Mouse (Mus musculus) midbrain, postnatal 0 days (tissue): ENCODE data around the gene Grap2. TPM values are rescaled to one million over a fixed set of nuclear protein-coding genes. Genes with fewer than 3 reads are reported as not detected.

Source experiments
- ATAC-seq: fragments of 200-750 bp; cut with Nextera tagmentation; 2 replicates; pipeline ENCODE4 v1.8.0; 2017; ENCODE audit warnings: moderate number of reproducible peaks, mild to moderate bottlenecking, moderate TSS enrichment, moderate library complexity; ENCODE audit not compliant: low FRiP score
- DNase-seq: peaks from one replicate; pipeline ENCODE4 v3.0.0-alpha.2; 2015; ENCODE audit warnings: low spot score
- H3K27ac ChIP-seq: fragments of 300-500 bp; sonication (generic); 2 replicates; pipeline ENCODE4 v1.5.1; 2014; ENCODE audit warnings: low read depth, mild to moderate bottlenecking, low read length, mixed read lengths
- H3K27me3 ChIP-seq: fragments of 300-500 bp; sonication (generic); 2 replicates; pipeline ENCODE4 v1.6.1; 2014; ENCODE audit warnings: low read length, control low read depth, mixed read lengths; ENCODE audit not compliant: insufficient read depth
- H3K36me3 ChIP-seq: fragments of 300-500 bp; sonication (generic); 2 replicates; pipeline ENCODE4 v1.6.1; 2014; ENCODE audit warnings: low read length, control low read depth, mixed read lengths; ENCODE audit not compliant: insufficient read depth
- H3K4me1 ChIP-seq: fragments of 300-500 bp; sonication (generic); 2 replicates; pipeline ENCODE4 v1.6.1; 2014; ENCODE audit warnings: mild to moderate bottlenecking, control low read depth, antibody characterized with exemption, low read length, mixed read lengths; ENCODE audit not compliant: insufficient read depth
- H3K4me2 ChIP-seq: fragments of 300-500 bp; sonication (generic); 2 replicates; pipeline ENCODE4 v1.6.1; 2014; ENCODE audit warnings: low read depth, mild to moderate bottlenecking, low read length, mixed read lengths; ENCODE audit not compliant: poor library complexity, severe bottlenecking
- H3K4me3 ChIP-seq: fragments of 300-500 bp; sonication (generic); 2 replicates; pipeline ENCODE4 v1.5.1; 2014; ENCODE audit warnings: low read depth, mild to moderate bottlenecking, low read length, moderate library complexity
- H3K9ac ChIP-seq: fragments of 300-500 bp; sonication (generic); replicated peaks from 2 replicates; pipeline ENCODE4 v1.6.1; 2014; ENCODE audit warnings: mild to moderate bottlenecking, low read length, moderate library complexity, mixed read lengths; ENCODE audit not compliant: poor library complexity, severe bottlenecking
- H3K9me3 ChIP-seq: fragments of 300-500 bp; sonication (generic); 2 replicates; pipeline ENCODE4 v1.6.1; 2016; ENCODE audit warnings: low read length, control low read depth
- CTCF ChIP-seq: IDR thresholded peaks from 2 replicates; pipeline ENCODE4 v1.5.1; 2016; ENCODE audit warnings: antibody characterized with exemption, mild to moderate bottlenecking
- WGBS: fragments of 180-500 bp; shearing (Covaris S2); extraction: QIAGEN DNeasy Blood & Tissue Kit; methylation state at CpG from one replicate; pipeline ENCODE4 v1.1.7; 2014; 5-methylcytosine and 5-hydroxymethylcytosine counted together
- polyA plus RNA-seq: library from polyadenylated mRNA; unstranded; fragments of >200 nt; fragmentation: Nextera tagmentation; extraction: Ambion mirVana; gene quantifications from 2 replicates; pipeline ENCODE4 v1.2.1, GENCODE M21; 2015
- total RNA-seq: library from RNA; depleted of rRNA; stranded (reverse); fragments of >200 nt; gene quantifications from 2 replicates; pipeline ENCODE4 v1.2.3, GENCODE M21; 2014

Gene Grap2
- total and polyA plus RNA-seq, 2 experiments from 2014 or later, result 0.07 to 0.66 TPM

- DNase-seq, result no peak
Measured at GRCm38 (mm10) chr15:80586296-80586695, 13.9 kb downstream of the Grap2 start.

DNA sequence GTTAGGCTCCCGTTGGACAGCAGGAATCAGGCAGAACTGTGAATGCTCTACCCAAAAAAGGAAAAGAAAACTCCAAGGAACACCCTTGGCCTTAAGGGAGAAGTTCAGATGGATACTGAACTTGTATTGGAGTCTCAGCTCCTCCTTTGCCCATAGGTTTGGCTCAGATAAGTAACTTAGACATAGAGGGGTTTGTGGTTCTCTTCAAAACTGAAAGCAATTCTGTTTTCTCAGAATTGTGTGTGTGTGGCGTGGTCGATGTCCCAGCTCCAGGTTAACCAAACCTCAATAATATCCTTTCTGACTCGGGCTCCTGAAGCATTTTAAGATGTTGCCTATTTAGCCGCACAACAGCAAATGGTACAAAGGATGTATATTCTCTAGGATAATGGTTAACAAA is 18.2 kb downstream of the Grap2 start:
- ATAC-seq, result no peak
- peaks cover 7% of the 10 kb centered on the region; the same call in 1 of the 2 replicates for H3K4me1 ChIP-seq
- H3K27ac ChIP-seq, result no peak overlapping the region
- no peak overlapping the region for H3K4me2 ChIP-seq
- no peaks in the 10 kb centered on the region for H3K9me3 ChIP-seq
- H3K36me3 ChIP-seq, result no peaks in the 10 kb centered on the region
- DNase-seq, result no peak
- no peak for TF ChIP-seq CTCF
- H3K27me3 ChIP-seq, result no peaks in the 10 kb centered on the region
- 92% methylated on average over 5 of the region's 5 CpGs for WGBS
- no peak overlapping the region for H3K4me3 ChIP-seq
- H3K9ac ChIP-seq, result no peak overlapping the region

More at GRCm38 (mm10) chr15:80586296-80586695, 13.9 kb downstream of the Grap2 start:
- no peak for ATAC-seq
- H3K4me2 ChIP-seq, result no peak overlapping the region
- peaks cover 7% of the 10 kb centered on the region; the same call in 1 of the 2 replicates for H3K4me1 ChIP-seq
- no peaks in the 10 kb centered on the region for H3K9me3 ChIP-seq
- H3K27ac ChIP-seq, result no peak overlapping the region
- 19% methylated on average over 4 of the region's 4 CpGs for WGBS
- H3K4me3 ChIP-seq, result no peak overlapping the region
- TF ChIP-seq CTCF, result no peak
- H3K36me3 ChIP-seq, result no peaks in the 10 kb centered on the region
- H3K9ac ChIP-seq, result no peak overlapping the region
- H3K27me3 ChIP-seq, result no peaks in the 10 kb centered on the region

DNA sequence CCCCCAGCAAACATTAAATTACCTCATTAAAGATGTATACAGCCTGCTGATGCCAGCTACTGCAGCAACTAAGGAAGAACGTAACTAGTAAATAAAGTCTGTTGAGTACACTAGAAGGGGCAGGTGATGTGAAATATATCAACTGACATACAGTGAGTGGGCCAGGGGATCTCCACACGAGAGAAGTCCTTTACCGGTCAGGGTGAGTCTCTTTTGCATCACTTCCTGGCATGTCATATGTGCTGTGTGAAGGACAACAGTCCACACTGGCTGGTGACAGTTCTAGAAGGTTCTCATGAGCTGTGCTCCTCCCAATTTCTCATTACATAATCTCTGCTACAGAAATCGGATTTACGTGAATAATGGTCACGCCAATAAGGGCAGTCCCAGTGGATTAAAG is 20.3 kb downstream of the Grap2 start:
- ATAC-seq (no peak), DNase-seq (no peak)
- Histone ChIP-seq H3K4me1 (no peaks in the 10 kb centered on the region), H3K27ac (no peak overlapping the region), H3K9me3 (no peaks in the 10 kb centered on the region), H3K27me3 (no peaks in the 10 kb centered on the region), H3K4me3 (no peak overlapping the region), H3K9ac (no peak overlapping the region), H3K4me2 (no peak overlapping the region), H3K36me3 (no peaks in the 10 kb centered on the region)
- 75% methylated on average over 6 of the region's 6 CpGs for WGBS
- no peak for TF ChIP-seq CTCF

- H3K27ac ChIP-seq, result no peak overlapping the region
- no peak overlapping the region for H3K4me2 ChIP-seq
- ATAC-seq (no peak), DNase-seq (no peak)
- no peaks in the 10 kb centered on the region for H3K4me1 ChIP-seq
- H3K4me3 ChIP-seq, result no peak overlapping the region
- no peaks in the 10 kb centered on the region for H3K27me3 ChIP-seq
- H3K9me3 ChIP-seq, result no peaks in the 10 kb centered on the region
- H3K9ac ChIP-seq, result no peak overlapping the region
- no peaks in the 10 kb centered on the region for H3K36me3 ChIP-seq
- TF ChIP-seq CTCF, result no peak
- whole genome bisulfite sequencing, result 72% methylated on average over 5 of the region's 5 CpGs
Measured at GRCm38 (mm10) chr15:80593877-80594276, 21.5 kb downstream of the Grap2 start.

GRCm38 (mm10) chr15:80598750-80599149 is 26.4 kb downstream of the Grap2 start:
- WGBS, result 69% methylated on average over 12 of the region's 12 CpGs
- no peaks in the 10 kb centered on the region for H3K27me3 ChIP-seq
- ATAC-seq (no peak), DNase-seq (no peak)
- no peak overlapping the region for H3K4me3 ChIP-seq
- no peak overlapping the region for H3K4me2 ChIP-seq
- no peaks in the 10 kb centered on the region for H3K36me3 ChIP-seq
- H3K4me1 ChIP-seq, result peaks cover 5% of the 10 kb centered on the region; the same call in 1 of the 2 replicates
- H3K9ac ChIP-seq, result no peak overlapping the region
- H3K9me3 ChIP-seq, result no peaks in the 10 kb centered on the region
- H3K27ac ChIP-seq, result no peak overlapping the region
- TF ChIP-seq CTCF, result no peak

- Histone ChIP-seq H3K27me3 (no peaks in the 10 kb centered on the region), H3K9me3 (no peaks in the 10 kb centered on the region), H3K4me2 (no peak overlapping the region), H3K27ac (no peak overlapping the region), H3K36me3 (no peaks in the 10 kb centered on the region), H3K4me3 (no peak overlapping the region), H3K9ac (no peak overlapping the region), H3K4me1 (peaks cover 5% of the 10 kb centered on the region; the same call in 1 of the 2 replicates)
- ATAC-seq (no peak), DNase-seq (no peak)
- no peak for TF ChIP-seq CTCF
- 53% methylated on average over 16 of the region's 16 CpGs for WGBS
Measured at GRCm38 (mm10) chr15:80599213-80599750, 26.9 kb downstream of the Grap2 start.
